Mouse (Mus musculus) heart, adult 8-10 months (tissue): ENCODE data around the gene Bclaf3. TPM values are rescaled to one million over a fixed set of nuclear protein-coding genes. Genes with fewer than 3 reads are reported as not detected.
"Not testable (repeated sequence)": the region's sequence is repeated elsewhere in the genome, so short reads cannot be mapped to it uniquely, and the experiment has no call there.

Experiments
- DNase-seq: peaks from one replicate; pipeline ENCODE4 v3.0.0; 2022; ENCODE audit warnings: low spot score
- total RNA-seq, 4 experiments: library from RNA; stranded (reverse); gene quantifications; 2 replicates each; pipeline ENCODE4 v1.2.4; 2022

Gene Bclaf3
- total RNA-seq: 1 to 10 TPM; 2.7 to 4.7 (median 2.8) TPM

- DNase-seq: no peak
Observed at GRCm38 (mm10) chrX:159526388-159526787, at the start of gene Bclaf3. Gene Bclaf3 (plus strand): TSS chrX:159526688.

GRCm38 (mm10) chrX:159478243-159478940, 48.1 kb upstream of the Bclaf3 start:
- DNase-seq: not testable (repeated sequence)

GRCm38 (mm10) chrX:159484247-159484646, 42.2 kb upstream of the Bclaf3 start:
- DNase-seq: no peak

- no peak for DNase-seq
Observed at GRCm38 (mm10) chrX:159503181-159503580, 23.3 kb upstream of the Bclaf3 start.

GRCm38 (mm10) chrX:159508331-159509036, 18.0 kb upstream of the Bclaf3 start:
- DNase-seq: no peak

GRCm38 (mm10) chrX:159509042-159509441, 17.4 kb upstream of the Bclaf3 start:
- no peak for DNase-seq

GRCm38 (mm10) chrX:159509847-159510715, 16.4 kb upstream of the Bclaf3 start:
- no peak for DNase-seq

- DNase-seq: no peak
Observed at GRCm38 (mm10) chrX:159510716-159511051, 15.8 kb upstream of the Bclaf3 start.

- DNase-seq: no peak
Observed at GRCm38 (mm10) chrX:159515599-159515998, 10.9 kb upstream of the Bclaf3 start.

GRCm38 (mm10) chrX:159521780-159522179, 4.7 kb upstream of the Bclaf3 start:
- DNase-seq: no peak

GRCm38 (mm10) chrX:159522651-159523050, 3.8 kb upstream of the Bclaf3 start:
- DNase-seq: no peak

- peak; percentile 94 for DNase-seq
Observed at GRCm38 (mm10) chrX:159532427-159532810, 5.9 kb downstream of the Bclaf3 start.

- no peak for DNase-seq
Observed at GRCm38 (mm10) chrX:159532811-159533462, 6.4 kb downstream of the Bclaf3 start.

GRCm38 (mm10) chrX:159541936-159542335, 15.4 kb downstream of the Bclaf3 start:
- DNase-seq: no peak

GRCm38 (mm10) chrX:159547093-159547492, 20.6 kb downstream of the Bclaf3 start:
- no peak for DNase-seq

GRCm38 (mm10) chrX:159584738-159585137, 58.2 kb downstream of the Bclaf3 start:
- not testable (repeated sequence) for DNase-seq

- DNase-seq: no peak
Observed at GRCm38 (mm10) chrX:159591633-159592032, 65.1 kb downstream of the Bclaf3 start.

GRCm38 (mm10) chrX:159597502-159597901, 71.0 kb downstream of the Bclaf3 start:
- DNase-seq: no peak

- DNase-seq: no peak
Observed at GRCm38 (mm10) chrX:159604832-159605231, 78.3 kb downstream of the Bclaf3 start.

- DNase-seq: no peak
Observed at GRCm38 (mm10) chrX:159606936-159607335, 80.4 kb downstream of the Bclaf3 start.

- DNase-seq: peak; percentile 27
Observed at GRCm38 (mm10) chrX:159626208-159626906, 99.9 kb downstream of the Bclaf3 start.
